Mouse (Mus musculus): ENCODE measurements around the gene Txndc15.
A peak's percentile ranks its signal among the peaks of the same experiment; 100 is the strongest.
"Not testable (repeated sequence)": the region's sequence is repeated elsewhere in the genome, so short reads cannot be mapped to it uniquely, and the experiment has no call there.

Gene Txndc15

DNA sequence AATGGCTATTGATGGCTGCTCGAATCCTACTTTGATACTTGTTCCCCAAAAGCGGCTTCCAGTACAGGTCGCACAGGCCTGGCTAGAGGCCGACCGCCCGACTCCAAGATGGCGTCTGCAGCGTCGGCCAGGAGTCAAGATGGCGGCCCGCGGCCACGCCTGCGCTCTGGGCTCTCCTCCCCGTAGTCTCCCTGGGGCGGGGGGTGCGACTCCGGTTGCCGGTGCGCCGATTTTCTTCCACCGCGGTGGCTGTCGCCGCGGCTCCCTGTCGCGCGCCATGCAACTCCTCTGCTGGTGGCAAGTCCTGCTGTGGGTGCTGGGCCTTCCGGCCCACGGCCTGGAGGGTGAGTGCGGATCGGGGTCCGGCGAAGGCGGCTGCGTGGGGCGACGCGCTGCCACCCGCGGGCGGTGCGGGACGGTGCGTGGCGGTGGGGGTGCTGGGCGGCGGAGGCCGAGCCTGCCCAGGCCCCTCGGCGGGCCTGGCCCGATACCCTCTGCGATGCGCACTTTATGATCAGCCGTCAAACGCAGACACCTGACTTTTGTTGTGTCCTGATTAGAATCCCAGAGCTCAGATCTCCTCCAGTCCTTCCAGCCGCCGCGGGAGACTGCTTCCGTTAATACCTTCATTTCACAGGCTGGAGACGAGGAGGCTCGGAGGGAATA lies at the start of gene Txndc15:
Gene Txndc15 (plus strand): TSS at position 150 of the 666 bp plus-strand sequence.
- peak; percentile 80 to 93 for DNase-seq (ENCODE audit: low spot score in 2 of 2)

- DNase-seq (ENCODE audit: low spot score in 2 of 2): no peak
These were observed 45.9 kb upstream of the Txndc15 start for GRCm38 (mm10) chr13:55668550-55668949.

DNA sequence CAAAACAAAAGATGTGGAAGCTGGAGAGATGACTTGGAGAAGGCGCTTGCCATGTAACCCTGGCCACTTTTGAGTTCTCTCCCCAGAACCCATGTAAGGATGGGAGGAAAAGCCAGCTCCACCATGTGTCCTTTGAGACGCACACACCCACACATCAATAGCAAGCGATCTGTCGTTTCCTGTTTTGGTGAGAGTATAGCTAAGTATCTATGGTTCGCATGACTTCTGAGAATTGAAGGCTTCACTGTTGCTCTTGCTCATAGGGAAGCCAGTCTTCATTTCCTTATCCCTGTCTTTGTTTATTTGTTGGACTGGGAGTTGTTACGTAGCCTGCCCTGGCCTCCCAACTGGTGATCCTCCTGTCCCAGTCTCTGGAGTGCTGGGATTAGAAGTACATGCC lies 41.7 kb upstream of the Txndc15 start:
- DNase-seq (ENCODE audit: low spot score in 2 of 2): no peak

- no peak for DNase-seq (ENCODE audit: low spot score in 2 of 2)
These were observed 37.1 kb upstream of the Txndc15 start for GRCm38 (mm10) chr13:55677364-55677763.

GRCm38 (mm10) chr13:55682201-55682600 lies 32.2 kb upstream of the Txndc15 start:
- no peak for DNase-seq (ENCODE audit: low spot score in 2 of 2)

GRCm38 (mm10) chr13:55683581-55683980 lies 30.9 kb upstream of the Txndc15 start:
- no peak for DNase-seq (ENCODE audit: low spot score in 2 of 2)

- no peak for DNase-seq (ENCODE audit: low spot score in 2 of 2)
These were observed 28.3 kb upstream of the Txndc15 start for GRCm38 (mm10) chr13:55686107-55686633.

DNA sequence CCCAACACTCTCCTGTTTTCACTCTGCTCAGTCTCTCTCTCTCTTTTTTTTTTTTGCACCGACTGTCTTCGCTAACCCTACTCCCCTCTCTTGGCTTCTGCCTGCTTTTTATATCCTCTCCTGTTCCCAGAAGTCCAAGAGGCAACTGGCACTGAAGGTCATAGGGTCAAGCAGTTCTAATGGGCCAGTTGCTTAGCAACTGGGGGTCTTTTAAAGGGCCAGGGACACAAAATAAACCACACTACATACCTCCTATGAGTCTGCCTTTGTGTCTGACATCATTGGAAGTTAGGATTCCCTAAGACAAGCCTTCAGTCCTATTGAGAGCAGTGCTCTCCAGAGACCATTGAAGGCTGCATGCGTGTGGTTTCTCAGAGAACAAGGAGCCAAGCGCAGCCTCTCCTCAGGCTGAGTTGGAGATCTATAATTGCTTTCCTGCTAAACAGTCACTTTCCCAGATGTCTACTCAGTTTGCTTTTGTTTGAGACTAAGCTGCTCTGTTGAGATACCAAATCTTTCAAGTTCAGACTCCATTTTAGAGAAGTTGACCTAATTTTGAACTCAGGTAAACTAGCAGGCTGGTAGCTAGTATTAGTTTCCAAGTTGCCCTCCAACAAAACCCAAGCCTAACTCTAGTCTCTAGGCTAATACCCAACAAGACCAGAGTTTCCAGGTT lies 26.4 kb upstream of the Txndc15 start:
- DNase-seq (ENCODE audit: low spot score in 2 of 2): no peak

- DNase-seq (ENCODE audit: low spot score in 2 of 2): peak; percentile 80 to 82
These were observed 21.8 kb upstream of the Txndc15 start, which contains the start of gene B230219D22Rik for GRCm38 (mm10) chr13:55692535-55693242. Gene B230219D22Rik, plus strand, starts transcription at chr13:55693124.

GRCm38 (mm10) chr13:55693243-55693721 lies 21.2 kb upstream of the Txndc15 start:
- peak; percentile 11 to 46 for DNase-seq (ENCODE audit: low spot score in 2 of 2)

GRCm38 (mm10) chr13:55694110-55694509 lies 20.3 kb upstream of the Txndc15 start:
- no peak for DNase-seq (ENCODE audit: low spot score in 2 of 2)

DNA sequence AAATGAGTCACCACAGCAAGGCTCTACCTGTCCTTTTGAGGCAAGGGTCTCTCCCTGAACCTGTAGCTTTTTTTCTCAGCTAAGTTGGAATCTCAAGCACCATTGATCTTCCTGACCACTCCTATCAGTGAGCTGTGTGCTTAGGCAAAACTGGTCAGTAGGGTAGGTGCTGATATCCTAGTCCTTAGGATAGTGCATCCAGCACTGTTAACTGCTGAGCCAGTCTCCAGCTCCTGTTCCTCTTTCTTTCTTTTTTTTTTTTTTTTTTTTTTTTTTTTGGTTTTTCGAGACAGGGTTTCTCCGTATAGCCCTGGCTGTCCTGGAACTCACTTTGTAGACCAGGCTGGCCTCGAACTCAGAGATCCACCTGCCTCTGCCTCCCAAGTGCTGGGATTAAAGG lies 18.5 kb upstream of the Txndc15 start:
- DNase-seq (ENCODE audit: low spot score in 2 of 2): not testable (repeated sequence)

- no peak for DNase-seq (ENCODE audit: low spot score in 2 of 2)
These were observed 10.1 kb upstream of the Txndc15 start for GRCm38 (mm10) chr13:55704301-55704700.

DNA sequence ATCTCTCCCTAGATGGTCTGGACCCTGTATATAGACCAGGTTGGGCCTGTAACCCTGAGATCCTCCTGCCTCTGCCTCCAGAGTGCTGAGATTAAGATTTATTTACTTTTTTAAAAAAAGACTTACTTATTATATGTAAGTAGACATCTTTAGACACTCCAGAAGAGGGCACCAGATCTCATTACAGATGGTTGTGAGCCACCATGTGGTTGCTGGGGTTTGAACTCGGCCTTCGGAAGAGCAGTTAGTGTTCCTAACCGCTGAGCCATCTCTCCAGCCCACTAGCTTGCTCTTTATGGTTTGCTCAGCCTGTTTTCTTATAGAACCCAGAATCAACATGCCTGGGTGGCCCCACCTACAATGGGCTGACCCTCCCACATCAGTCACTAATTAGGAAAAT lies 1.6 kb upstream of the Txndc15 start:
- no peak for DNase-seq (ENCODE audit: low spot score in 2 of 2)

- DNase-seq (ENCODE audit: low spot score in 2 of 2): no peak
These were observed 690 bp downstream of the Txndc15 start for GRCm38 (mm10) chr13:55715167-55715512.

- DNase-seq (ENCODE audit: low spot score in 2 of 2): no peak
These were observed 1.6 kb downstream of the Txndc15 start for GRCm38 (mm10) chr13:55715908-55716510.

- DNase-seq (ENCODE audit: low spot score in 2 of 2): no peak
These were observed 7.1 kb downstream of the Txndc15 start for GRCm38 (mm10) chr13:55721516-55721915.

DNA sequence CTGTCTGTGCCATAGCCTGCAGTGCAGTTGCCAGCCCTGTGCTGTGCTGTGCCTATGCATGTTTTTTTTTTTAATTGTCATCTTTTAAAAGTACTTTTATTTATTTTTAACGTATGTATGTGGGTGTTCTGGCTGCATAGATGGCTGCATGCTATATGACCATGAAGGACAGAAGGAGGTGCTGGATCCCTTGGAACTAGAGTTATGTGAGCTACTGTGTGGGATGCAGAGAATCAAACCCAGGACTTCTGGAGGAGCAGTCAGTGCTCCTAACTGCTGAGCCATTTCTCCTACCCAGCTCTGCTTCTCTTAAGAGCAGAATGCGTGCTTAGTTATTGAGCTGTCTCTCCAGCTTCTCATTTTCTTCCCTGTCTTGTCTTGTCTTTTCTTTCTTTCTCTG lies 7.5 kb downstream of the Txndc15 start:
- DNase-seq (ENCODE audit: low spot score in 2 of 2): no peak

- no peak for DNase-seq (ENCODE audit: low spot score in 2 of 2)
These were observed 12.2 kb downstream of the Txndc15 start for GRCm38 (mm10) chr13:55726598-55727119.

DNA sequence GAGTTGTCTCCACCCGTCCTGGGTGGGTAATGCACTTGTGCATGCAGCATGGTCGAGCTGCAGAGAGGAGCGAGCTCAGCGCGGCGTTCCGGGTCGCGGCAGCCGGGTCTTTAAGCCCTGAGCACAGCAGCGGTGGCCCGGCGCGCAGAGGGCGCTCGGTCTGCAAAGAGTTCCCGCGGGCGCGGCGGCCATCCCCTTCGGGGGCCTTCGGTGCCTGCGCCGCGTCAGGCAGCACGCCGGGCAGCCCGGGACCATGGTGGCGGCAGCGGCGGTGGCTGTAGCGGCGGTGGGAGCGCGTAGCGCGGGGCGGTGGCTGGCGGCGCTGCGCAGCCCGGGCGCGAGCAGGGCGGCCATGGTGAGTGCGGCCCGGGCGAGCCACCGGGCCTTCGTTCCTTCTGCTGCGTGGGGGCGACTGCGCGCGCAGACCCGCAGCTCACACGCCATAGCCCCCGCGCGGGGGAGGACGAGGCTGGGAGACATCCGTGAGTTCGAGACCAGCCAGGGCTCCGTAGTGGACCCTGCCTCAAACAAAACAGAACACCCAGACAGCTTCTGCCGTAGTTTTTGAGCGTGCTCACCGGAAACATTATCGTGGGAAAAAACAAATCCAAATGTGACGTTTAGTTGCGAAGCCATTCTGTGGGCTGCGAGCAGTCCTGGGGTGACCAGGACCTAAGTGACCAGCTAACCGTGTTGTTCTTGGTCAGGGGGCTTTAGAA lies 12.8 kb downstream of the Txndc15 start, which contains the start of gene Pcbd2:
Gene Pcbd2 (plus strand): TSS at position 249 of the 719 bp plus-strand sequence.
- peak; percentile 79 to 81 for DNase-seq (ENCODE audit: low spot score in 2 of 2)

- peak; percentile 40 to 62 for DNase-seq (ENCODE audit: low spot score in 2 of 2)
These were observed 13.4 kb downstream of the Txndc15 start for GRCm38 (mm10) chr13:55727839-55728238.

Measured in urinary bladder, adult 18-20 months (tissue).